Mouse (Mus musculus) limb, embryonic 12.5 days (tissue): ENCODE data around the gene Tex14. TPM values are rescaled to one million over a fixed set of nuclear protein-coding genes. Genes with fewer than 3 reads are reported as not detected.

ENCODE experiments used
- ATAC-seq: fragments of 200-750 bp; cut with Nextera tagmentation; 2 replicates; pipeline ENCODE4 v1.8.0; 2017; ENCODE audit warnings: low read depth, moderate TSS enrichment; ENCODE audit not compliant: insufficient number of reproducible peaks, insufficient read depth, low FRiP score, low TSS enrichment
- H3K27ac ChIP-seq: fragments of 300-500 bp; sonication (generic); 2 replicates; pipeline ENCODE4 v1.5.1; 2016; ENCODE audit warnings: mild to moderate bottlenecking, moderate library complexity
- H3K27me3 ChIP-seq: fragments of 300-500 bp; sonication (generic); 2 replicates; pipeline ENCODE4 v1.6.1; 2016; ENCODE audit warnings: mild to moderate bottlenecking, moderate library complexity
- H3K36me3 ChIP-seq: fragments of 300-500 bp; sonication (generic); 2 replicates; pipeline ENCODE4 v1.6.1; 2016; ENCODE audit warnings: mild to moderate bottlenecking, moderate library complexity
- H3K4me1 ChIP-seq: fragments of 300-500 bp; sonication (generic); replicated peaks from 2 replicates; pipeline ENCODE4 v1.6.1; 2016
- H3K4me2 ChIP-seq: fragments of 300-500 bp; sonication (generic); 2 replicates; pipeline ENCODE4 v1.6.1; 2016; ENCODE audit warnings: mild to moderate bottlenecking, moderate library complexity
- H3K4me3 ChIP-seq: fragments of 300-500 bp; sonication (generic); replicated peaks from 2 replicates; pipeline ENCODE4 v1.5.1; 2016; ENCODE audit warnings: mild to moderate bottlenecking
- H3K9ac ChIP-seq: fragments of 300-500 bp; sonication (generic); replicated peaks from 2 replicates; pipeline ENCODE4 v1.6.1; 2016; ENCODE audit warnings: mild to moderate bottlenecking, moderate library complexity
- H3K9me3 ChIP-seq: fragments of 300-500 bp; sonication (generic); 2 replicates; pipeline ENCODE4 v1.6.1; 2016; ENCODE audit warnings: mild to moderate bottlenecking, moderate library complexity
- WGBS: fragments of 180-500 bp; shearing (Covaris S2); methylation state at CpG from one replicate; pipeline ENCODE4 v1.1.7; 2016; 5-methylcytosine and 5-hydroxymethylcytosine counted together
- polyA plus RNA-seq: library from polyadenylated mRNA; unstranded; fragments of >200 nt; fragmentation: Nextera tagmentation; extraction: Ambion mirVana; gene quantifications from 2 replicates; pipeline ENCODE4 v1.2.1, GENCODE M21; 2016

The Tex14 gene
- polyA plus RNA-seq, 1 experiment from 2014 or later = 0.81 TPM

- Histone ChIP-seq H3K36me3 (no peaks in the 10 kb centered on the region), H3K4me2 (peak overlapping the region; percentile 92), H3K9me3 (no peaks in the 10 kb centered on the region), H3K4me1 (peaks cover 11% of the 10 kb centered on the region), H3K9ac (peak overlapping the region; percentile 65), H3K27me3 (peaks cover 22% of the 10 kb centered on the region; the same call in 1 of the 2 replicates), H3K4me3 (peak overlapping the region; percentile 56), H3K27ac (0 out of 2 replicates have a peak overlapping the region, but pooled peaks have one; percentile 29)
- WGBS = under 1% methylated on average over 40 of the region's 40 CpGs
- ATAC-seq = peak; percentile 84
These were observed 173.5 kb downstream of the Tex14 start for GRCm38 (mm10) chr11:87578249-87578962.

GRCm38 (mm10) chr11:87578963-87579601 lies 174.2 kb downstream of the Tex14 start:
- Histone ChIP-seq H3K36me3 (no peaks in the 10 kb centered on the region), H3K4me3 (peak overlapping the region; percentile 56), H3K4me1 (peaks cover 11% of the 10 kb centered on the region), H3K27me3 (peaks cover 22% of the 10 kb centered on the region; the same call in 1 of the 2 replicates), H3K9me3 (no peaks in the 10 kb centered on the region), H3K27ac (no peak overlapping the region), H3K4me2 (peak overlapping the region; percentile 92), H3K9ac (peak overlapping the region; percentile 65)
- 20% methylated on average over 10 of the region's 10 CpGs for WGBS
- ATAC-seq = 0 out of 2 replicates have a peak, but pooled peaks have one; percentile 24

GRCm38 (mm10) chr11:87579713-87580112 lies 174.8 kb downstream of the Tex14 start:
- no peak overlapping the region for H3K9ac ChIP-seq
- no peaks in the 10 kb centered on the region for H3K36me3 ChIP-seq
- no peak overlapping the region for H3K27ac ChIP-seq
- peaks cover 22% of the 10 kb centered on the region; the same call in 1 of the 2 replicates for H3K27me3 ChIP-seq
- no peak for ATAC-seq
- WGBS = 38% methylated on average over 1 of the region's 1 CpGs
- H3K4me1 ChIP-seq = peaks cover 11% of the 10 kb centered on the region
- 0 out of 2 replicates have a peak overlapping the region, but pooled peaks have one; percentile 92 for H3K4me2 ChIP-seq
- no peak overlapping the region for H3K4me3 ChIP-seq
- H3K9me3 ChIP-seq = no peaks in the 10 kb centered on the region

GRCm38 (mm10) chr11:87580543-87581085 lies 175.7 kb downstream of the Tex14 start:
- no peak overlapping the region for H3K27ac ChIP-seq
- H3K4me1 ChIP-seq = peaks cover 11% of the 10 kb centered on the region
- peaks cover 22% of the 10 kb centered on the region; the same call in 1 of the 2 replicates for H3K27me3 ChIP-seq
- no peaks in the 10 kb centered on the region for H3K36me3 ChIP-seq
- ATAC-seq = no peak
- no peak overlapping the region for H3K4me3 ChIP-seq
- 55% methylated on average over 10 of the region's 10 CpGs for WGBS
- no peak overlapping the region for H3K9ac ChIP-seq
- H3K4me2 ChIP-seq = no peak overlapping the region
- no peaks in the 10 kb centered on the region for H3K9me3 ChIP-seq

GRCm38 (mm10) chr11:87581161-87581865 lies 176.4 kb downstream of the Tex14 start:
- Histone ChIP-seq H3K4me1 (peaks cover 11% of the 10 kb centered on the region), H3K36me3 (no peaks in the 10 kb centered on the region), H3K9ac (no peak overlapping the region)

GRCm38 (mm10) chr11:87581933-87582710 lies 177.3 kb downstream of the Tex14 start:
- no peaks in the 10 kb centered on the region for H3K9me3 ChIP-seq
- H3K36me3 ChIP-seq = no peaks in the 10 kb centered on the region
- H3K4me1 ChIP-seq = peaks cover 9% of the 10 kb centered on the region
- no peak overlapping the region for H3K4me3 ChIP-seq
- no peak overlapping the region for H3K27ac ChIP-seq
- H3K27me3 ChIP-seq = peaks cover 19% of the 10 kb centered on the region; the same call in 1 of the 2 replicates
- 82% methylated on average over 8 of the region's 8 CpGs for WGBS
- no peak overlapping the region for H3K4me2 ChIP-seq
- no peak for ATAC-seq
- H3K9ac ChIP-seq = no peak overlapping the region

More at GRCm38 (mm10) chr11:87581161-87581865, 176.4 kb downstream of the Tex14 start:
- no peak overlapping the region for H3K4me3 ChIP-seq
- H3K9me3 ChIP-seq = no peaks in the 10 kb centered on the region
- peaks cover 22% of the 10 kb centered on the region; the same call in 1 of the 2 replicates for H3K27me3 ChIP-seq
- no peak overlapping the region for H3K27ac ChIP-seq
- ATAC-seq = no peak
- H3K4me2 ChIP-seq = no peak overlapping the region
- WGBS = 83% methylated on average over 12 of the region's 12 CpGs

- H3K9ac ChIP-seq = no peak overlapping the region
- H3K27me3 ChIP-seq = peaks cover 10% of the 10 kb centered on the region; the same call in 1 of the 2 replicates
- no peaks in the 10 kb centered on the region for H3K36me3 ChIP-seq
- no peaks in the 10 kb centered on the region for H3K4me1 ChIP-seq
- H3K4me2 ChIP-seq = no peak overlapping the region
- no peaks in the 10 kb centered on the region for H3K9me3 ChIP-seq
- ATAC-seq = no peak
- 80% methylated on average over 6 of the region's 6 CpGs for WGBS
- no peak overlapping the region for H3K27ac ChIP-seq
- no peak overlapping the region for H3K4me3 ChIP-seq
These were observed 178.6 kb downstream of the Tex14 start for GRCm38 (mm10) chr11:87583291-87584034.

GRCm38 (mm10) chr11:87584711-87585505 lies 180.0 kb downstream of the Tex14 start:
- WGBS = 82% methylated on average over 10 of the region's 10 CpGs

GRCm38 (mm10) chr11:87587211-87587874 lies 182.5 kb downstream of the Tex14 start:
- no peak overlapping the region for H3K4me3 ChIP-seq
- peaks cover 14% of the 10 kb centered on the region for H3K4me1 ChIP-seq
- no peaks in the 10 kb centered on the region for H3K27me3 ChIP-seq
- no peak overlapping the region for H3K4me2 ChIP-seq
- H3K27ac ChIP-seq = no peak overlapping the region
- no peaks in the 10 kb centered on the region for H3K36me3 ChIP-seq
- H3K9ac ChIP-seq = no peak overlapping the region
- 91% methylated on average over 5 of the region's 5 CpGs for WGBS
- H3K9me3 ChIP-seq = no peaks in the 10 kb centered on the region
- no peak for ATAC-seq

More at GRCm38 (mm10) chr11:87584711-87585505, 180.0 kb downstream of the Tex14 start:
- Histone ChIP-seq H3K4me1 (peaks cover 5% of the 10 kb centered on the region), H3K9me3 (no peaks in the 10 kb centered on the region), H3K27me3 (no peaks in the 10 kb centered on the region), H3K9ac (no peak overlapping the region), H3K4me2 (no peak overlapping the region), H3K36me3 (no peaks in the 10 kb centered on the region), H3K4me3 (no peak overlapping the region), H3K27ac (no peak overlapping the region)
- no peak for ATAC-seq
